Mouse (Mus musculus) kidney, adult 18-20 months (tissue): ENCODE measurements at regions not wholly inside any gene's neighbourhood (a gene's known extent, or its start where the extent isn't known, plus 50 kb on each side); places are given as distances from the start of the nearest gene placed in this dataset.
A peak's percentile ranks its signal among the peaks of the same experiment; 100 is the strongest.
"Not testable (repeated sequence)": the region's sequence is repeated elsewhere in the genome, so short reads cannot be mapped to it uniquely, and the experiment has no call there.

ENCODE experiments used
- DNase-seq: peaks from one replicate; pipeline ENCODE4 v3.0.0; 2021

- not testable (repeated sequence) for DNase-seq
These were observed 193.9 kb upstream of the Kcnmb2 start for GRCm38 (mm10) chr3:31708367-31708766.

GRCm38 (mm10) chr3:31741289-31741688 is 161.0 kb upstream of the Kcnmb2 start:
- no peak for DNase-seq

GRCm38 (mm10) chr3:31755881-31756280 is 146.4 kb upstream of the Kcnmb2 start:
- DNase-seq, result no peak

GRCm38 (mm10) chr3:31769193-31769592 is 133.1 kb upstream of the Kcnmb2 start:
- no peak for DNase-seq

- peak; percentile 8 for DNase-seq
These were observed 111.9 kb upstream of the Kcnmb2 start for GRCm38 (mm10) chr3:31790342-31790970.

GRCm38 (mm10) chr3:31793466-31794040 is 108.8 kb upstream of the Kcnmb2 start:
- DNase-seq, result no peak

GRCm38 (mm10) chr3:31796621-31797020 is 105.7 kb upstream of the Kcnmb2 start:
- no peak for DNase-seq

GRCm38 (mm10) chr3:31799192-31799591 is 103.1 kb upstream of the Kcnmb2 start:
- no peak for DNase-seq

- no peak for DNase-seq
These were observed 98.3 kb upstream of the Kcnmb2 start for GRCm38 (mm10) chr3:31804038-31804437.

- no peak for DNase-seq
These were observed 94.6 kb upstream of the Kcnmb2 start for GRCm38 (mm10) chr3:31807741-31808140.

GRCm38 (mm10) chr3:31809131-31809530 is 93.2 kb upstream of the Kcnmb2 start:
- not testable (repeated sequence) for DNase-seq

- DNase-seq, result no peak
These were observed 91.1 kb upstream of the Kcnmb2 start for GRCm38 (mm10) chr3:31811232-31811631.

GRCm38 (mm10) chr3:31831913-31832312 is 70.4 kb upstream of the Kcnmb2 start:
- DNase-seq, result no peak

GRCm38 (mm10) chr3:31841253-31841652 is 61.1 kb upstream of the Kcnmb2 start:
- DNase-seq, result no peak

GRCm38 (mm10) chr3:31847087-31847486 is 55.2 kb upstream of the Kcnmb2 start:
- DNase-seq, result no peak
